Mouse (Mus musculus) hindbrain, embryonic 16.5 days (tissue): Measurements from ENCODE around the gene Dthd1. TPM values are rescaled to one million over a fixed set of nuclear protein-coding genes. Genes with fewer than 3 reads are reported as not detected.

ENCODE experiments used
- ATAC-seq: fragments of 200-750 bp; cut with Nextera tagmentation; 2 replicates; pipeline ENCODE4 v1.8.0; 2017; ENCODE audit warnings: moderate TSS enrichment, moderate library complexity
- H3K27ac ChIP-seq: fragments of 300-500 bp; sonication (generic); 2 replicates; pipeline ENCODE4 v1.5.1; 2014; ENCODE audit warnings: low read depth, mild to moderate bottlenecking, control low read depth, low read length, moderate library complexity
- H3K27me3 ChIP-seq: fragments of 300-500 bp; sonication (generic); replicated peaks from 2 replicates; pipeline ENCODE4 v1.6.1; 2014; ENCODE audit warnings: low read length; ENCODE audit not compliant: control insufficient read depth, insufficient read depth
- H3K36me3 ChIP-seq: fragments of 300-500 bp; sonication (generic); 2 replicates; pipeline ENCODE4 v1.6.1; 2014; ENCODE audit warnings: mild to moderate bottlenecking, low read length, moderate library complexity, mixed read lengths; ENCODE audit not compliant: control insufficient read depth, insufficient read depth
- H3K4me1 ChIP-seq: fragments of 300-500 bp; sonication (generic); 2 replicates; pipeline ENCODE4 v1.6.1; 2014; ENCODE audit warnings: low read depth, low read length; ENCODE audit not compliant: control insufficient read depth, insufficient read depth
- H3K4me2 ChIP-seq: fragments of 300-500 bp; sonication (generic); 2 replicates; pipeline ENCODE4 v1.6.1; 2014; ENCODE audit warnings: mild to moderate bottlenecking, low read length, control low read depth, moderate library complexity
- H3K4me3 ChIP-seq: fragments of 300-500 bp; sonication (generic); 2 replicates; pipeline ENCODE4 v1.5.1; 2014; ENCODE audit warnings: mild to moderate bottlenecking, low read length, control low read depth, moderate library complexity
- H3K9ac ChIP-seq: fragments of 300-500 bp; sonication (generic); 2 replicates; pipeline ENCODE4 v1.6.1; 2014; ENCODE audit warnings: low read depth, mild to moderate bottlenecking, control low read depth, low read length, moderate library complexity
- H3K9me3 ChIP-seq: fragments of 300-500 bp; sonication (generic); 2 replicates; pipeline ENCODE4 v1.6.1; 2014; ENCODE audit warnings: mild to moderate bottlenecking, low read length, moderate library complexity; ENCODE audit not compliant: control insufficient read depth
- WGBS: fragments of 180-500 bp; shearing (Covaris S2); extraction: QIAGEN DNeasy Blood & Tissue Kit; methylation state at CpG from one replicate; pipeline ENCODE4 v1.1.7; 2014; 5-methylcytosine and 5-hydroxymethylcytosine counted together
- polyA plus RNA-seq: library from polyadenylated mRNA; unstranded; fragments of >200 nt; fragmentation: Nextera tagmentation; extraction: Ambion mirVana; gene quantifications from 2 replicates; pipeline ENCODE4 v1.2.1, GENCODE M21; 2015

The Dthd1 gene
- not detected in 2 replicates for polyA plus RNA-seq

DNA sequence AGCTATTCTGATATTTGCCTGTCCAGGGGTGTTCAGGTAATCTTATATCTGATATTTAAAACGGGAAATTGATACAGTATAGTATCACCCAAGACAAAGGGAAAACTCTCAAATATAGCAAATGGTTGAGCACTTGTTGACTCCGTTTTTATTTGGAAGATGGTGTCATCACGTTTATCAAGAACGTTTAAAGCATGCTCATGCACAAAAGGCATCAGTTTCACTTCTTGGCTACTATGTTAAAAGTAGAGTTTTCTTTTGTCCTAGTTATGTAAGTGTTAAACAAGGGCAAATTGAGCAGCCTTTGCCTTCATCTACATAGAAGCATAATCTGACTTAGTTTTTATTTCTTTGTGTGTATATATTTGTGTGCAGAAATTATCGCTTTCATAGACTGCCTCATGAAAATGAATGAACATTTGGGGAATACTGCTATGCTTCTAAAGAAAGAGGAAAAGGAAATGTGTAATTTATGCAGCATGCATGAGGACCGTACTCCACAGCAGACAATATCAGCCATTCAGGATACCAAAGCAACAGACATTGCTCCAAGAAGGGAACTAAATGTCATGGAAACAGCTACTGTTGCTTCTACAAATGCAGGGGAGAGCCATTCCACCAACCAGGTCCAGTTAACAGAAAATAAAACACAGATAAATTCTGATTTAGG, at the start of gene Dthd1:
Dthd1 (plus strand) TSS at position 422 of the 670 bp plus-strand sequence.
- Histone ChIP-seq H3K27me3 (no peaks in the 10 kb centered on the region), H3K36me3 (no peaks in the 10 kb centered on the region), H3K4me1 (no peaks in the 10 kb centered on the region), H3K27ac (peak within 1 kb of the TSS; percentile 56), H3K9ac (no peak within 1 kb of the TSS), H3K9me3 (peaks cover 4% of the 10 kb centered on the region), H3K4me2 (no peak within 1 kb of the TSS), H3K4me3 (no peak within 1 kb of the TSS)
- WGBS = 51% methylated on average over 6 of the region's 6 CpGs
- ATAC-seq = peak; percentile 95

DNA sequence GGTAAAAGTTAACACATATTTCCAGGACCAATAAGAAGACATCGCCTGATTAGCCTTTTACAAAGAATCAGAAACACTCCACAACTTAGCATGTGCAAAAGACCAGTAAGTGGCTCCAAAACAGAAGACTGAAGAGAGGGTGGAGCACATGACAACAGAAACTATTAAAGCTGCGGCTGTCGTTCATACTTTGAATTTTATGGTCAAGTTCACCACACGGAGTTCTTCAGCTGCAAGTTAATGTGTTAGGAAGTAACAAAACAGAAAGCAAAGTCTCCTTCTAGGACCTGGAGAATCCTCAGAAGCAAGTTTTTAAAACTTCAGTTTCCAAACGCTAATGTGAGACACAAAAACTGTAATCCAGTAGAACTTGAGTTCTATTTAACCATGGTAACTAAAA, 49.5 kb upstream of the Dthd1 start:
- no peak overlapping the region for H3K27ac ChIP-seq

DNA sequence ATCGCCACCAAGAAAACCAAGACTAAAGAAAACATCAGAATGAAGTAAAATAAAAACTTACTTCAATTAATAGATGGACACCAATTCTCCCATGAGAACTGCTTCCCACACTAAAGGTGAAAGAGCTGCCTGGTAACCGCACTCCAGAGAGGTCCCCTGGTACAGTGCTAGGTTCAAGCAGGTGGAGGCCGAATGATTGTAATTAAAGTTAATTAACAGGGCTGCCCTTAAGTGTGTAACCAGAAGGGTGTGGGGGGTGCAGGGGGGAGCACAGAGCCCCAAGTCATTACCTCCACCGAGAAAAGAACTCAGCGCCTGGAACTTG, 48.2 kb upstream of the Dthd1 start:
- Histone ChIP-seq H3K9ac (peak overlapping the region; percentile 79), H3K27me3 (no peaks in the 10 kb centered on the region), H3K4me2 (peak overlapping the region; percentile 91), H3K9me3 (no peaks in the 10 kb centered on the region), H3K36me3 (no peaks in the 10 kb centered on the region), H3K4me3 (peak overlapping the region; percentile 76), H3K4me1 (peaks cover 6% of the 10 kb centered on the region; the same call in 1 of the 2 replicates), H3K27ac (no peak overlapping the region)
- ATAC-seq = peak; percentile 55
- WGBS = 14% methylated on average over 5 of the region's 5 CpGs

More for the DNA sequence above, 49.5 kb upstream of the Dthd1 start:
- H3K4me3 ChIP-seq = no peak overlapping the region; the same call in 1 of the 2 replicates
- ATAC-seq = no peak
- peak overlapping the region; percentile 29; the same call in 1 of the 2 replicates for H3K4me2 ChIP-seq
- H3K9ac ChIP-seq = no peak overlapping the region
- H3K9me3 ChIP-seq = no peaks in the 10 kb centered on the region
- H3K36me3 ChIP-seq = no peaks in the 10 kb centered on the region
- WGBS = 75% methylated on average over 5 of the region's 5 CpGs
- H3K27me3 ChIP-seq = no peaks in the 10 kb centered on the region
- peaks cover 6% of the 10 kb centered on the region; the same call in 1 of the 2 replicates for H3K4me1 ChIP-seq

DNA sequence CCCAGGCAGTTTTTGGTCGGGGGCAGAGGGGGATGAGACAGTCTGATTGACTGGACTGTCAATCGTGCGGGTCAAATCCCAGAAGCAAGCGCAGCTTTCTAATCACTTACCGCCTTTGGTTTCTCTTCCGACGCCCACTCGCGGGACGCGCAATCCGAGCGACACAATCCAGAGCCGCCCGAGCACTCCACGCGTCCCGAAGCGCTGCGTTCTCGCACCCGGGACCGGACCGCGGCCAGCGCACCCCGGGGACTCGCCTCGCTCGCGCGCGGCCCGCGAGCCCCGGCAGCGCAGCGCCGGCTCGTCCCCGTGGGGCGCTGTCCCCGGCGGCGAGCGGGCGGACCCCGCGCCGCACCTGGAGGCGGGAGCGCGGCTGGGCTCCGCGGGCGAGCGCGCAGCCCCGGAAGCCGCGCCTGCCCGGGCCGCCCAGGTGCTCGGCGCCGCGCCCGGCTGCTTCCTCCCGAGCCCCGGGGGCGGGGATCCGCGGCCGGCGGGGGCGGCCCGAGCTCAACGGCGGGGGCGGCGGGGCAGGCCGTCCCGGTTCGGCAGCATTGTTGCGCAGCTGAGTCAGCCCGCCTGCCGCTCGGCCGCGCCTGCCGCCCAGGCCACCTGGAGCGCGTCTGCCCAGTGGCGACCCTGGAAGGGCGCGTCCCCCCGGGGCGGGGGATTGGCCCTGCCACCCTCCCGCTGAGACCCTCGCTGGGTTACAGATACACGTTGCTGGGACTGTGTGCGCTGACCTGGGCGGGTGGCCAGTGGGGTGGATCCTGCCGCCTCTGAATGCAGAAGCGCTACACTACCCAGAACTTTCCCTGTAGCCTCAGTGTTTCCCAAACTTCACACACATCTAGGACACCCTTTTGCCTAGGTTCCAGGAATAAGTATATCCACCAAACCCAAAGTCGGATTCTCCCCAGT, 47.6 kb upstream of the Dthd1 start, which contains the start of gene Arap2:
Arap2 (minus strand) TSS at position 376 of the 918 bp plus-strand sequence.
- Histone ChIP-seq H3K4me1 (0 out of 2 replicates have a peak, but pooled peaks cover 4% of the 10 kb centered on the region), H3K4me2 (peak within 1 kb of the TSS; percentile 91), H3K4me3 (peak within 1 kb of the TSS; percentile 76), H3K27ac (peak within 1 kb of the TSS; percentile 46; the same call in 1 of the 2 replicates), H3K9me3 (no peaks in the 10 kb centered on the region), H3K27me3 (no peaks in the 10 kb centered on the region), H3K36me3 (no peaks in the 10 kb centered on the region), H3K9ac (peak within 1 kb of the TSS; percentile 79)
- ATAC-seq = peak; percentile 90
- under 1% methylated on average over 82 of the region's 106 CpGs for WGBS

DNA sequence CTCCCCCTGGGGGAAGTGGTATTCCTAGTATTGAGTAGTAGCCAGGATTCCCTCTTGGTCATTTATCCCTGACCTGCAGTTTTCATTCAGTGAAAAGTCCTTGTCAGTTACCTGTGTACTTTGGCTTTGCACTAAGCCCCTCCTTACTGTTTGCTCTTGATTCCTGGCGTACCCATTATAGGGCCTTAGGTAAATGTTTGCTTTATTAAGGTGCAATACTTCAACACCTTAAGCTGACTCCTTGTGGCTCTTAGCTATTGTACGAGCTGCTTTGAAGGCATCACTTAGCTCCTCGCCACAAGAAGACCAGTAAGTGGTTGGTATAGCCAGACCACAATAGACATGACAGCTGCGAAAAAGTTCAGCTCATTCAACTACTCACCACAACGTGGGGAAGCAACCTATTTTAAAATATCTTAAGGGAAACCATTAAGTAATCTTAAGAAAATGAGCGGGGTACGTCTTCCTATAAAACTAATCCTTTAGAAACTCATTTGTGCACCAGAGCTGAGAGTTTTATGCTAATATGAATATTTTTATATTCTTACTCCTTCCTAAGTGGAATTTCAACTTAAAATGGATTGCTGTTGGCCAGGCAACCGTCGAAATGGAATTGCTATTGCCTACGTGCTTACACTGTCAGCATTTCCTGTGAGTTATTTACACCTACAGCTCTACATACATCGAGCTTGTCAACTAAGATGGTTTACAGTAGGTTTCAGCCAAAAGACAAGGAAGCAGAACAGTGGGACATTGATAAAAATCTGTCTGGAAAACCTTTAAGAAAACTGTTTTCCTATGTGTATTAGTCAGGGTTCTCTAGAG, 41.6 kb upstream of the Dthd1 start:
- H3K27ac ChIP-seq = no peak overlapping the region
- no peaks in the 10 kb centered on the region for H3K36me3 ChIP-seq
- H3K4me2 ChIP-seq = no peak overlapping the region
- H3K4me1 ChIP-seq = no peaks in the 10 kb centered on the region
- no peaks in the 10 kb centered on the region for H3K9me3 ChIP-seq
- ATAC-seq = no peak
- H3K27me3 ChIP-seq = no peaks in the 10 kb centered on the region
- H3K4me3 ChIP-seq = no peak overlapping the region
- no peak overlapping the region for H3K9ac ChIP-seq
- WGBS = 85% methylated on average over 11 of the region's 11 CpGs

DNA sequence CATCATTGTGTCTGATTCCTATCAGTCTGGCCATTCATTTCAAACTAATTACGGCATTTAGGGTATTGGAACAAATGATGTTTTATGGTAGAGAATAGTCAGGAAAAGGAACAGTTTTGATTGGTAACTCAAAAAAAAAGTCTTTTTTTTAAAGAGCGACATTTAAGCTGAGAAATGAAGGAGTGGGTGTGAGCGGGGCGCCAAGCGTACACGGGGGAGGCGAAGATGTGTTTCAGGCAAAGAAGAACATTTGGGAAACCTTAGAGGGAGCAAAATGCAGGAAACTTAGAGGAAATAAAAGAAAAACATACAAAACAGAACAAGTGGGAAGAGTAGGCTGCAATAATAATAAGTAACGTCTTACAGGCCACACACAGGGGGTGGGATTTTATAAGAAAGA, 35.8 kb upstream of the Dthd1 start:
- H3K4me3 ChIP-seq = no peak overlapping the region
- no peak for ATAC-seq
- WGBS = 88% methylated on average over 8 of the region's 8 CpGs
- H3K9ac ChIP-seq = no peak overlapping the region
- no peaks in the 10 kb centered on the region for H3K36me3 ChIP-seq
- H3K27me3 ChIP-seq = no peaks in the 10 kb centered on the region
- no peaks in the 10 kb centered on the region for H3K9me3 ChIP-seq
- H3K4me2 ChIP-seq = no peak overlapping the region
- H3K27ac ChIP-seq = no peak overlapping the region
- H3K4me1 ChIP-seq = no peaks in the 10 kb centered on the region

DNA sequence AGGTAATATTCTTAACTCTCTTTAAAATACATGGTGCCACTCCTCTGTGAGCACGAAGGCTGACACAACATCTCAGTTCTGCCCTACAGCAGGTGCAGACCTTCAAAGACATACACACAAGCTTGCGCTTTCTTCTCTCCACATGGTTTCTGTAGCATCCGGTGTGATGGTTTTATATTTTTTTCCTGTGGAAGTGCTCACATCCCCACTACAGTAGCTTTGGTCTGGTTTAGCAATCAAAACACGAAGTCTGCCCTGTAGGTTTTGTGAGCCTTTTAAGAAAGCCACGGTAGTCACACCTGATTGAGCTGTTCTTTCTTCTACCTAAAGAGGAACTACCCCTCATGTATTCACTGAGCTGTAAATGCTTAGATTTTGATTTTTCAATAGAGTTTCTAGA, 34.9 kb upstream of the Dthd1 start:
- H3K4me1 ChIP-seq = no peaks in the 10 kb centered on the region
- no peak overlapping the region for H3K27ac ChIP-seq
- no peaks in the 10 kb centered on the region for H3K36me3 ChIP-seq
- no peak overlapping the region for H3K9ac ChIP-seq
- no peaks in the 10 kb centered on the region for H3K27me3 ChIP-seq
- ATAC-seq = no peak
- no peak overlapping the region for H3K4me2 ChIP-seq
- no peak overlapping the region for H3K4me3 ChIP-seq
- H3K9me3 ChIP-seq = no peaks in the 10 kb centered on the region
- WGBS = 82% methylated on average over 5 of the region's 5 CpGs

DNA sequence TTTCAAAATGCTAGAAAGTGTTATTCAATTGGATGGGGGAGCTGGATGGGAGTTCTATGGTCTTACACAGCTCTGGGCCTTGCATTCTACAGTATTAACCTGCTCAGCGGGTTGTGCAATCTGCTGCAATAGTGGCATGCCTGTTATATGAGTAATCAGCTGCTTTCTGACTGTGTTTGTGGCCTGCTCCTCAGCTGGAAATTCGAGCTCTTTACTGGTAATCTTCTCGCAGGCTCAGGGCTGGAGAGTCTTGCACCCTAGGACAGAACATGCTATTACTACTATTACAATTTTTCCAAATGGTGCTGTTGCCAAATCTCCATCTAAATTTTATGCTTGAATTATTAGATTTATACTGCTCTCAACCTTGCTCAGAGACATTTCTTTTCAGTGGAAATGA, 26.8 kb upstream of the Dthd1 start:
- WGBS = 85% methylated on average over 3 of the region's 3 CpGs
- ATAC-seq = no peak

More for the DNA sequence above, 26.8 kb upstream of the Dthd1 start:
- no peaks in the 10 kb centered on the region for H3K9me3 ChIP-seq
- no peaks in the 10 kb centered on the region for H3K4me1 ChIP-seq
- H3K27me3 ChIP-seq = no peaks in the 10 kb centered on the region
- no peak overlapping the region for H3K4me3 ChIP-seq
- H3K36me3 ChIP-seq = no peaks in the 10 kb centered on the region
- no peak overlapping the region for H3K27ac ChIP-seq
- no peak overlapping the region for H3K9ac ChIP-seq
- H3K4me2 ChIP-seq = no peak overlapping the region
